Mouse (Mus musculus) cerebellum, adult 2 months (tissue): ENCODE measurements around the gene Etfb.

ENCODE experiments used
- CTCF ChIP-seq: fragments of 200-500 bp; IDR thresholded peaks from 2 replicates; pipeline ENCODE4 v1.5.1; 2011; ENCODE audit warnings: low read depth, mild to moderate bottlenecking, control low read depth, low read length, moderate library complexity, borderline replicate concordance; ENCODE audit not compliant: insufficient read depth
- POLR2A ChIP-seq: fragments of 200-500 bp; IDR thresholded peaks from 2 replicates; pipeline ENCODE4 v1.6.1; 2011; ENCODE audit warnings: low read length, control low read depth, borderline replicate concordance; ENCODE audit not compliant: insufficient read depth

- no peak for TF ChIP-seq POLR2A
- no peak for TF ChIP-seq CTCF
Measured at GRCm38 (mm10) chr7:43440482-43440881, 3.4 kb upstream of the Etfb start, which contains the start of gene Cldnd2.
